Mouse (Mus musculus) CH12.LX (cell line): ENCODE measurements around the gene Tuba8. TPM values are rescaled to one million over a fixed set of nuclear protein-coding genes. Genes with fewer than 3 reads are reported as not detected.

ENCODE experiments used
- DNase-seq: peaks from one replicate; pipeline ENCODE4 v3.0.0-alpha.2; 2013; ENCODE audit errors: extremely low read depth
- H3K27ac ChIP-seq: 2 replicates; pipeline ENCODE4 v1.5.1; 2012; ENCODE audit warnings: low read depth, mild to moderate bottlenecking, control low read depth, moderate library complexity; ENCODE audit not compliant: insufficient read depth
- H3K27me3 ChIP-seq: replicated peaks from 2 replicates; pipeline ENCODE3; 2012; ENCODE audit warnings: inconsistent platforms
- H3K36me3 ChIP-seq, 2 experiments: replicated peaks in 1 of 2; 2 replicates each; pipeline versions ENCODE3 to v1.6.1; 2012; ENCODE audit warnings: inconsistent platforms in 1 of 2, low read length in 1 of 2, mild to moderate bottlenecking in 1 of 2, mixed read lengths in 1 of 2, moderate library complexity in 1 of 2; ENCODE audit not compliant: control insufficient read depth in 1 of 2, insufficient read depth in 1 of 2
- H3K4me1 ChIP-seq, 2 experiments: 2 replicates each; pipeline ENCODE4 v1.6.1; 2012; ENCODE audit warnings: inconsistent platforms in 1 of 2, moderate library complexity in 1 of 2; ENCODE audit not compliant: insufficient read depth in 2 of 2, control insufficient read depth in 1 of 2
- H3K4me2 ChIP-seq: 2 replicates; pipeline ENCODE4 v1.6.1; 2012; ENCODE audit warnings: low read depth, mild to moderate bottlenecking, control low read depth; ENCODE audit not compliant: poor library complexity, insufficient read depth, severe bottlenecking
- H3K4me3 ChIP-seq, 3 experiments: fragments of 150-350 bp in 1 of 3; sonication (generic) in 1 of 3; replicated peaks in 1 of 3; 2 replicates each; pipeline versions ENCODE3 to v1.5.1; 2011 to 2012; ENCODE audit warnings: low read depth in 2 of 3, low read length in 2 of 3, mild to moderate bottlenecking in 2 of 3, moderate library complexity in 2 of 3, control low read depth in 1 of 3, improper control_type of control experiment in 1 of 3, inconsistent platforms in 1 of 3, mixed read lengths in 1 of 3; ENCODE audit not compliant: poor library complexity in 1 of 3
- H3K79me2 ChIP-seq: replicated peaks from 2 replicates; pipeline ENCODE4 v1.6.1; 2012; ENCODE audit warnings: mild to moderate bottlenecking, moderate library complexity; ENCODE audit not compliant: control insufficient read depth, poor library complexity, insufficient read depth, severe bottlenecking; ENCODE audit errors: extremely low read depth
- H3K9ac ChIP-seq: 2 replicates; pipeline ENCODE4 v1.6.1; 2012; ENCODE audit warnings: low read depth, mild to moderate bottlenecking, control low read depth, moderate library complexity; ENCODE audit not compliant: insufficient read depth
- H3K9me3 ChIP-seq: replicated peaks from 2 replicates; pipeline ENCODE3; 2012; ENCODE audit warnings: low read length, inconsistent platforms, mixed read lengths
- CHD1 ChIP-seq: IDR thresholded peaks from 2 replicates; pipeline ENCODE4 v1.6.1; 2012; ENCODE audit warnings: low read depth, low read length, improper control_type of control experiment, inconsistent platforms
- E2F4 ChIP-seq: IDR thresholded peaks from 2 replicates; pipeline ENCODE4 v1.6.1; 2011; ENCODE audit warnings: low read depth, low read length, improper control_type of control experiment; ENCODE audit not compliant: insufficient replicate concordance
- HCFC1 ChIP-seq: IDR thresholded peaks from 2 replicates; pipeline ENCODE4 v1.6.1; 2012; ENCODE audit warnings: low read depth, mild to moderate bottlenecking, inconsistent platforms, low read length, improper control_type of control experiment
- IRF4 ChIP-seq: IDR thresholded peaks from 2 replicates; pipeline ENCODE4 v1.6.1; 2014; ENCODE audit warnings: low read depth, mild to moderate bottlenecking, inconsistent platforms, low read length, improper control_type of control experiment
- JUND ChIP-seq: conservative IDR thresholded peaks from 2 replicates; pipeline ENCODE4 v1.6.1; 2011; ENCODE audit warnings: low read depth, low read length, improper control_type of control experiment
- KAT2A ChIP-seq: IDR thresholded peaks from 2 replicates; pipeline ENCODE4 v1.6.1; 2012; ENCODE audit warnings: low read length, improper control_type of control experiment, inconsistent platforms; ENCODE audit not compliant: insufficient replicate concordance
- MAFK ChIP-seq: IDR thresholded peaks from 2 replicates; pipeline ENCODE4 v1.6.1; 2011; ENCODE audit warnings: low read length, improper control_type of control experiment; ENCODE audit not compliant: insufficient replicate concordance
- MAX ChIP-seq: IDR thresholded peaks from 2 replicates; pipeline ENCODE4 v1.6.1; 2011; ENCODE audit warnings: low read length, improper control_type of control experiment
- MEF2A ChIP-seq: IDR thresholded peaks from 2 replicates; pipeline ENCODE4 v1.6.1; 2014; ENCODE audit warnings: low read depth, mild to moderate bottlenecking, inconsistent platforms, low read length, improper control_type of control experiment, borderline replicate concordance
- MXI1 ChIP-seq: IDR thresholded peaks from 2 replicates; pipeline ENCODE4 v1.6.1; 2011; ENCODE audit warnings: mild to moderate bottlenecking, low read depth, low read length, improper control_type of control experiment
- MYC ChIP-seq: IDR thresholded peaks from 2 replicates; pipeline ENCODE4 v1.6.1; 2011; ENCODE audit warnings: low read depth, mild to moderate bottlenecking, improper control_type of control experiment, low read length
- POLR2A ChIP-seq: IDR thresholded peaks from 2 replicates; pipeline ENCODE4 v1.6.1; 2011; ENCODE audit warnings: low read depth, mild to moderate bottlenecking, improper control_type of control experiment, low read length
- POLR2AphosphoS2 ChIP-seq: IDR thresholded peaks from 2 replicates; pipeline ENCODE4 v1.6.1; 2011; ENCODE audit warnings: low read depth, low read length, improper control_type of control experiment
- RCOR1 ChIP-seq: conservative IDR thresholded peaks from 2 replicates; pipeline ENCODE4 v1.6.1; 2012; ENCODE audit warnings: low read depth, mild to moderate bottlenecking, inconsistent platforms, low read length, improper control_type of control experiment
- SIN3A ChIP-seq: IDR thresholded peaks from 2 replicates; pipeline ENCODE4 v1.6.1; 2012; ENCODE audit warnings: low read length, improper control_type of control experiment, inconsistent platforms
- UBTF ChIP-seq: IDR thresholded peaks from 2 replicates; pipeline ENCODE4 v1.6.1; 2012; ENCODE audit warnings: low read depth, mild to moderate bottlenecking, inconsistent platforms, low read length, improper control_type of control experiment, moderate library complexity
- ZKSCAN1 ChIP-seq: IDR thresholded peaks from 2 replicates; pipeline ENCODE4 v1.6.1; 2012; ENCODE audit warnings: low read depth, inconsistent platforms, low read length, improper control_type of control experiment, borderline replicate concordance
- ZNF384 ChIP-seq: IDR thresholded peaks from 2 replicates; pipeline ENCODE4 v1.6.1; 2012; ENCODE audit warnings: low read depth, low read length, improper control_type of control experiment, inconsistent platforms
- dilution Hi-C: fragments of 300-500 bp; cut with MboI; formaldehyde crosslinking; loops from 2 replicates; pipeline ENCODE4 v1.14.3; 2020; ENCODE audit warnings: low sequenced_read_pairs; ENCODE audit not compliant: extremely low pct_unique_long_range_greater_than_20kb, extremely low pct_ligation_motif_present
- in situ Hi-C: fragments of 300-500 bp; cut with MboI; formaldehyde crosslinking; loops from 3 replicates; pipeline ENCODE4 v1.14.3; 2019; ENCODE audit warnings: low sequenced_read_pairs, low pct_ligation_motif_present, low pct_unique_long_range_greater_than_20kb, mixed read lengths
- polyA plus RNA-seq: library from polyadenylated mRNA; unstranded; fragments of >175 nt; gene quantifications from 2 replicates; pipeline ENCODE4 v1.2.1, GENCODE M21; 2012; ENCODE audit warnings: low read depth; ENCODE audit not compliant: insufficient read length
- total RNA-seq, 2 experiments: library from RNA; depleted of rRNA; stranded (reverse); fragments of 300-350 nt in 1 of 2; fragments of >200 nt in 1 of 2; gene quantifications; 2 replicates each; pipeline ENCODE4 v1.2.3; 2012 to 2014

Gene Tuba8
- total and polyA plus RNA-seq, 3 experiments: not detected

DNA sequence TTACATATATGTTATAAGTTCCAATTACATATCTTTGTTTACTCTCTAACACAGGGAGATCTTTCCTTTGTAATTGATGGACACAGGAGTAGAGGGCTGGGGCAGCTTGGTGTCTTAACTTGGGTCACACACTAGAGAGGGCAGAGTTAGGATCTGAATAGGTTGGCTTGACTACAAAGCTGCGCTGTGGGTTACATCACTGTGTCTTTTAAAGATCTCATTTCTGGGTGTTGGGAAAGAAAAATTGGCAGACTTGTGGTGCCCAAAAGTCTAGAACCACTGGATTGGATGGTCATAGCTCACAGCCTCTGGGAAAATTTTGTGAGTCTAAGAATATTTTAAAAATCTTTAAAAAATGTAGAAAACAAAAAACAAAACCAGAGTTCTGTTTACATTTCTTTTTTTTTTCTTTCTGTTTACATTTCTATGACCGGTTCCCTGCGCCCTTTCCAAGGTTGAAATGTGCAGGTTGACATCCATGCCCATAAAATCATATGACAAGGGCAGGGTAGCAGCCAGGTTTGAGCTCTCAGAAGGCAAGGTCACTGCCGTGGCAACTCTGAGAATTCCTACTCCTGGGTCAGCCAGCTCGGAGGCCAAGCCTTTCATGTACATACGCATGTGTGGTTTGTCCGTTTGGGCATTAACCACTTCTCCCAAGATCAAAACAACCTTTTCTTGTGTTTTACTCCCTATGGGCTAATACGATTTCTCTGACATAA is 11.5 kb downstream of the Tuba8 start:
- Histone ChIP-seq H3K79me2 (no peaks in the 10 kb centered on the region), H3K4me2 (no peak overlapping the region), H3K36me3 (peaks cover 0 to 7% of the 10 kb centered on the region in 2 experiments), H3K9me3 (peaks cover 7% of the 10 kb centered on the region), H3K4me1 (peaks cover 12 to 37% of the 10 kb centered on the region in 2 experiments), H3K4me3 (no peak overlapping the region), H3K27ac (no peak overlapping the region), H3K9ac (no peak overlapping the region), H3K27me3 (no peaks in the 10 kb centered on the region)
- no peak for TF ChIP-seq ZKSCAN1
- no peak for TF ChIP-seq SIN3A
- no peak for TF ChIP-seq POLR2A
- TF ChIP-seq MAFK: no peak
- no peak for TF ChIP-seq JUND
- no peak for TF ChIP-seq KAT2A
- no peak for TF ChIP-seq CHD1
- dilution Hi-C loops (no loop called here), in situ Hi-C loops (no loop called here)
- no peak for DNase-seq

- DNase-seq: no peak
- peaks cover 0 to 7% of the 10 kb centered on the region in 2 experiments for H3K36me3 ChIP-seq
- H3K27me3 ChIP-seq: no peaks in the 10 kb centered on the region
- H3K9ac ChIP-seq: no peak overlapping the region
- no peaks in the 10 kb centered on the region for H3K79me2 ChIP-seq
- H3K9me3 ChIP-seq: peaks cover 7% of the 10 kb centered on the region
- no peak overlapping the region for H3K27ac ChIP-seq
- peaks cover 12 to 46% of the 10 kb centered on the region in 2 experiments for H3K4me1 ChIP-seq
- no peak overlapping the region for H3K4me2 ChIP-seq
- H3K4me3 ChIP-seq: no peak overlapping the region
- dilution Hi-C loops: no loop called here
- in situ Hi-C loops: no loop called here
- TF ChIP-seq IRF4 (no peak), HCFC1 (no peak), ZNF384 (no peak), MYC (no peak), MXI1 (no peak), KAT2A (no peak), POLR2AphosphoS2 (no peak), UBTF (no peak), E2F4 (no peak), RCOR1 (no peak), MEF2A (no peak), MAX (no peak)
Observed at GRCm38 (mm10) chr6:121223001-121223400, 12.5 kb downstream of the Tuba8 start.
